In the genomic region with DNA sequence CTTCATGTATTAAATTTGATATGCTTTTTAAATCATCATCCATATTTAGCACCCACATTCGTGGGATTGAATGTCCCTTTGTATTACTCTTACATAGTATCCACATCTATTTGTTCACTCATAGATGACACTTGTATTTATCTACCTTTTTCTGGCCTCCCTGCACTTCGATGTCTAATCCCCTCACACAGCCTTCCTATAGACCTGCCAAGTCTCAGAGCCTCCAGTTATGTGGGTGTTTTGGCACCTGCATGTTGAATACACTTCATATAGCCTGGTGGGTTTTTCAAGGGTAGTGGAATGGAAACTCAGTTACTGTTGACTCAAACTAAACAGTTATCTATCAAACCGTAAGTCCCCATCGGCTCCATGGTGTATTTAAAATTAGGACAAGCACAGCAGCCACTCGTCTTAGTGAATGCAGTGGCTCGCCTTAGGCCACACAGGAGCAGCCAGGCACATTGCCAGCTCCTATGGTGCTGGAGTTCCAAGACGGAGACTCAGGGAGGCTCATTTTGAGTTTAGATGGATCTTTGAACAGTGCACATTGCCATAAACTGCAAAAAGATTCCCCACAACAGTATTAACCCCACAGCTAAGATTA, we compare ENCODE assay signal across 21 mouse cellular contexts.
DNase-seq lines count a peak whose midpoint lies in the region; ATAC-seq and TF ChIP-seq lines count a peak whose summit lies in the region.
"Had no signal": no experiment of that assay in that cellular context is flagged by ENCODE, and none has a peak within 500 bp of the region (broad histone marks: within the 10 kb centered on the region; RNA-seq: fewer than 3 reads in every experiment).

No protein-coding gene starts in this region.

- H3K4me3 ChIP-seq in intestine, embryonic 14.5 days (ENCODE audit: low read depth, low read length): no peak overlapping the region
- no peak overlapping the region for H3K4me3 ChIP-seq in intestine, embryonic 15.5 days (replicated peaks)
- no peak overlapping the region for H3K4me3 ChIP-seq in midbrain, postnatal 0 days (ENCODE audit: low read depth, low read length)
- H3K4me3 ChIP-seq in midbrain, embryonic 11.5 days (ENCODE audit: low read depth, low read length): no peak overlapping the region
- H3K4me3 ChIP-seq: embryonic facial prominence, embryonic 13.5 days; heart, embryonic 13.5 days; hindbrain, embryonic 15.5 days; layer of hippocampus, adult 2 months; liver, embryonic 12.5 days; myocyte; stomach, embryonic 15.5 days had no signal

- H3K27ac ChIP-seq in intestine, embryonic 14.5 days (ENCODE audit: low read depth): 0 out of 2 replicates have a peak overlapping the region, but pooled peaks have one; percentile 19
- no peak overlapping the region for H3K27ac ChIP-seq in intestine, embryonic 15.5 days
- H3K27ac ChIP-seq in midbrain, postnatal 0 days (ENCODE audit: low read depth, low read length): no peak overlapping the region
- H3K27ac ChIP-seq in midbrain, embryonic 11.5 days (ENCODE audit: low read depth, low read length): no peak overlapping the region
- H3K27ac ChIP-seq: embryonic facial prominence, embryonic 13.5 days; heart, embryonic 13.5 days; hindbrain, embryonic 15.5 days; kidney, postnatal 0 days; layer of hippocampus, adult 2 months; liver, embryonic 12.5 days; stomach, embryonic 15.5 days had no signal

- no peak overlapping the region for H3K4me2 ChIP-seq in intestine, embryonic 14.5 days (ENCODE audit: low read length)
- no peak overlapping the region for H3K4me2 ChIP-seq in intestine, embryonic 15.5 days (replicated peaks)
- H3K4me2 ChIP-seq in midbrain, postnatal 0 days (ENCODE audit: low read depth, low read length, poor library complexity, severe bottlenecking): no peak overlapping the region
- no peak overlapping the region for H3K4me2 ChIP-seq in midbrain, embryonic 11.5 days
- H3K4me2 ChIP-seq: embryonic facial prominence, embryonic 13.5 days; heart, embryonic 13.5 days; hindbrain, embryonic 15.5 days; liver, embryonic 12.5 days; stomach, embryonic 15.5 days had no signal

- WGBS in intestine, embryonic 14.5 days: 46% methylated on average over 7 of the region's 7 CpGs
- 50% methylated on average over 7 of the region's 7 CpGs for WGBS in intestine, embryonic 15.5 days
- WGBS in midbrain, postnatal 0 days: 46% methylated on average over 7 of the region's 7 CpGs
- WGBS in midbrain, embryonic 11.5 days: 80% methylated on average over 7 of the region's 7 CpGs

- ATAC-seq in intestine, embryonic 14.5 days (replicated peaks; ENCODE audit: low FRiP score, low TSS enrichment, low read depth): no peak
- no peak for ATAC-seq in intestine, embryonic 15.5 days
- ATAC-seq in midbrain, postnatal 0 days (ENCODE audit: low FRiP score): no peak
- ATAC-seq in midbrain, embryonic 11.5 days (ENCODE audit: low FRiP score): no peak
- ATAC-seq: liver, embryonic 12.5 days had no signal

- TF ChIP-seq CTCF in midbrain, postnatal 0 days (IDR thresholded peaks at IDR 0.05): no peak

- DNase-seq in cerebellum, postnatal 14 days: peak; percentile 53 to 60
- no peak for DNase-seq in cerebellum, adult 9-11 months
- no peak for DNase-seq in intestine, embryonic 14.5 days (ENCODE audit: low spot score)
- peak; percentile 54 for DNase-seq in midbrain, postnatal 0 days (ENCODE audit: low spot score)
- DNase-seq in midbrain, embryonic 11.5 days (ENCODE audit: low spot score, missing footprints): no peak
- peak; percentile 27 to 31 for DNase-seq in cerebellum, postnatal 36 days
- DNase-seq: adrenal gland, postnatal 25 days; B cell, adult 2 months; kidney, adult 18-20 months; lung, adult 2 months; lung, postnatal 36 days; right cerebral cortex, postnatal 25 days had no signal

- H3K36me3 ChIP-seq in intestine, embryonic 14.5 days (ENCODE audit: control insufficient read depth, insufficient read depth, low read length): no peaks in the 10 kb centered on the region
- H3K36me3 ChIP-seq in intestine, embryonic 15.5 days: no peaks in the 10 kb centered on the region
- H3K36me3 ChIP-seq in midbrain, postnatal 0 days (ENCODE audit: insufficient read depth, low read length): no peaks in the 10 kb centered on the region
- no peaks in the 10 kb centered on the region for H3K36me3 ChIP-seq in midbrain, embryonic 11.5 days (ENCODE audit: control insufficient read depth, insufficient read depth, low read length)
- H3K36me3 ChIP-seq: embryonic facial prominence, embryonic 13.5 days; heart, embryonic 13.5 days; hindbrain, embryonic 15.5 days; liver, embryonic 12.5 days; stomach, embryonic 15.5 days had no signal

- no peak overlapping the region for H3K9ac ChIP-seq in intestine, embryonic 14.5 days (ENCODE audit: low read length)
- H3K9ac ChIP-seq in intestine, embryonic 15.5 days: no peak overlapping the region
- H3K9ac ChIP-seq in midbrain, postnatal 0 days (replicated peaks; ENCODE audit: low read length, poor library complexity, severe bottlenecking): no peak overlapping the region
- no peak overlapping the region for H3K9ac ChIP-seq in midbrain, embryonic 11.5 days (ENCODE audit: low read length)
- H3K9ac ChIP-seq: embryonic facial prominence, embryonic 13.5 days; heart, embryonic 13.5 days; hindbrain, embryonic 15.5 days; liver, embryonic 12.5 days; stomach, embryonic 15.5 days had no signal

- H3K27me3 ChIP-seq in intestine, embryonic 14.5 days (replicated peaks; ENCODE audit: control insufficient read depth, insufficient read depth, low read length): no peaks in the 10 kb centered on the region
- no peaks in the 10 kb centered on the region for H3K27me3 ChIP-seq in intestine, embryonic 15.5 days (replicated peaks)
- H3K27me3 ChIP-seq in midbrain, postnatal 0 days (ENCODE audit: insufficient read depth, low read length): no peaks in the 10 kb centered on the region
- H3K27me3 ChIP-seq in midbrain, embryonic 11.5 days (ENCODE audit: control insufficient read depth, insufficient read depth, low read length): no peaks in the 10 kb centered on the region
- H3K27me3 ChIP-seq: embryonic facial prominence, embryonic 13.5 days; heart, embryonic 13.5 days; hindbrain, embryonic 15.5 days; liver, embryonic 12.5 days; stomach, embryonic 15.5 days had no signal

- no peaks in the 10 kb centered on the region for H3K9me3 ChIP-seq in intestine, embryonic 14.5 days (ENCODE audit: control insufficient read depth, low read length)
- H3K9me3 ChIP-seq in intestine, embryonic 15.5 days: no peaks in the 10 kb centered on the region
- no peaks in the 10 kb centered on the region for H3K9me3 ChIP-seq in midbrain, postnatal 0 days (ENCODE audit: low read length)
- H3K9me3 ChIP-seq in midbrain, embryonic 11.5 days (ENCODE audit: control insufficient read depth, low read length): no peaks in the 10 kb centered on the region
- H3K9me3 ChIP-seq: embryonic facial prominence, embryonic 13.5 days; heart, embryonic 13.5 days; hindbrain, embryonic 15.5 days; liver, embryonic 12.5 days; stomach, embryonic 15.5 days had no signal

- 0 out of 2 replicates have a peak, but pooled peaks cover 4% of the 10 kb centered on the region for H3K4me1 ChIP-seq in intestine, embryonic 14.5 days (replicated peaks; ENCODE audit: control insufficient read depth, insufficient read depth, low read length)
- H3K4me1 ChIP-seq in intestine, embryonic 15.5 days (replicated peaks): peaks cover 4% of the 10 kb centered on the region; the same call in 1 of the 2 replicates
- H3K4me1 ChIP-seq in midbrain, postnatal 0 days (ENCODE audit: insufficient read depth, low read length): no peaks in the 10 kb centered on the region
- peaks cover 13% of the 10 kb centered on the region for H3K4me1 ChIP-seq in midbrain, embryonic 11.5 days (ENCODE audit: control insufficient read depth, insufficient read depth, low read length)
- H3K4me1 ChIP-seq: liver, embryonic 12.5 days had no signal

Comparison
In these comparisons a context has a peak if more than half of its experiments do, and no peak if none do; other contexts are left out.
1. DNase-seq: peak in cerebellum, postnatal 14 days (2 of 2), midbrain, postnatal 0 days (single experiment) and cerebellum, postnatal 36 days (2 of 2); none in cerebellum, adult 9-11 months (single experiment), intestine, embryonic 14.5 days (single experiment) and midbrain, embryonic 11.5 days (single experiment).